Mouse (Mus musculus): Measurements from ENCODE around the gene Selenow. TPM values are rescaled to one million over a fixed set of nuclear protein-coding genes. Genes with fewer than 3 reads are reported as not detected.

Selenow gene
- total and polyA plus RNA-seq, 3 experiments, result 170 to 325 (median 195) TPM

- WGBS, result 37% methylated on average over 5 of the region's 5 CpGs
- Histone ChIP-seq H3K4me3 (peak overlapping the region; percentile 9; the same call in 1 of the 2 replicates), H3K36me3 (ENCODE audit: control insufficient read depth, insufficient read depth, low read length) (peaks cover 43% of the 10 kb centered on the region), H3K27me3 (ENCODE audit: control insufficient read depth, insufficient read depth, low read length) (no peaks in the 10 kb centered on the region), H3K27ac (peak overlapping the region; percentile 88), H3K79me2 (replicated peaks; ENCODE audit: control insufficient read depth, insufficient read depth, low read length) (no peaks in the 10 kb centered on the region), H3K9ac (ENCODE audit: low read depth, low read length) (peak overlapping the region; percentile 40), H3K4me1 (ENCODE audit: control insufficient read depth, insufficient read depth, low read length) (peaks cover 32% of the 10 kb centered on the region)
- no peak for DNase-seq
- intact Hi-C loops (cut with DNase I), result no loop called here
- TF ChIP-seq POLR2A (IDR thresholded peaks at IDR 0.05; ENCODE audit: insufficient read depth, low read depth, low read length) (no peak), EP300 (IDR thresholded peaks at IDR 0.05; ENCODE audit: insufficient read depth, low read depth, low read length) (no peak), CTCF (IDR thresholded peaks at IDR 0.05) (peak; percentile 31; the same call in 1 of the 2 replicates)
Observed at GRCm38 (mm10) chr7:15956143-15956542, 33.9 kb upstream of the Selenow start.

GRCm38 (mm10) chr7:15955509-15955908 lies 33.3 kb upstream of the Selenow start:
- Histone ChIP-seq H3K9ac (ENCODE audit: low read depth, low read length) (peak overlapping the region; percentile 40), H3K79me2 (replicated peaks; ENCODE audit: control insufficient read depth, insufficient read depth, low read length) (no peaks in the 10 kb centered on the region), H3K4me1 (ENCODE audit: control insufficient read depth, insufficient read depth, low read length) (peaks cover 28% of the 10 kb centered on the region), H3K27ac (peak overlapping the region; percentile 88), H3K36me3 (ENCODE audit: control insufficient read depth, insufficient read depth, low read length) (peaks cover 41% of the 10 kb centered on the region), H3K4me3 (peak overlapping the region; percentile 29), H3K27me3 (ENCODE audit: control insufficient read depth, insufficient read depth, low read length) (no peaks in the 10 kb centered on the region)
- 37% methylated on average over 7 of the region's 7 CpGs for WGBS
- DNase-seq, result peak; percentile 55 to 57
- intact Hi-C loops (cut with DNase I), result loop anchor here (1.0 kb wide), 1 partner anchor 21 kb away; no protein-coding TSS in a partner anchor
- TF ChIP-seq CTCF (IDR thresholded peaks at IDR 0.05), result no peak
- no peak for TF ChIP-seq EP300 (IDR thresholded peaks at IDR 0.05; ENCODE audit: insufficient read depth, low read depth, low read length)
- TF ChIP-seq POLR2A (IDR thresholded peaks at IDR 0.05; ENCODE audit: insufficient read depth, low read depth, low read length), result no peak

DNA sequence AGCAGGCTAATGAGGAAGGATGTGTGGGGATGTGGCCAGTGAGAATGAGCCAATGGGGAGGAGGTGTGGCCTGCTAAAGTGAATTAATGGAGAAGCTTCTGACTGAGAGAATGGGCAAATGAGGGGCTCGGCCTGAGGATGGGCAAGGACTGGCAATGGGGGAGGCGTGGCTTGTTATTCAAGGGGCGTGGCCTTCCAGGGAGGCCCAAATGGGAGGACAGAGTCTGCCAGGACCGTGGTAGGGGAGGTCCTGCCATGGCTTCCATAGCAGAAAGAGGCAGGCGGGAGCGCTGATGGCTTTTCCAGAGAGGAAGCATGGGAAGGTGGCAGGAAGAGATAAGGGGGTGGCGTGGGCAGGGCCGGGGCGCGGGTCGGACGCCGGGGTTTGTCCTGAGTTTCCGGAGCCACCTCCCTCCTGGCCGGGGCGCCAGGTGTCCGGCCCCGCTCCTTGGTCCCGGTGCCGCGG lies 32.8 kb upstream of the Selenow start:
- peaks cover 38% of the 10 kb centered on the region for H3K36me3 ChIP-seq (ENCODE audit: control insufficient read depth, insufficient read depth, low read length)
- peaks cover 25% of the 10 kb centered on the region for H3K4me1 ChIP-seq (ENCODE audit: control insufficient read depth, insufficient read depth, low read length)
- DNase-seq, result peak; percentile 83 to 88
- H3K79me2 ChIP-seq (replicated peaks; ENCODE audit: control insufficient read depth, insufficient read depth, low read length), result no peaks in the 10 kb centered on the region
- H3K4me3 ChIP-seq, result no peak overlapping the region; the same call in none of the 2 replicates
- H3K9ac ChIP-seq (ENCODE audit: low read depth, low read length), result no peak overlapping the region
- intact Hi-C loops (cut with DNase I), result loop anchor here (1.0 kb wide), 1 partner anchor 21 kb away; no protein-coding TSS in a partner anchor
- H3K27ac ChIP-seq, result peak overlapping the region; percentile 88
- no peaks in the 10 kb centered on the region for H3K27me3 ChIP-seq (ENCODE audit: control insufficient read depth, insufficient read depth, low read length)
- TF ChIP-seq POLR2A (IDR thresholded peaks at IDR 0.05; ENCODE audit: insufficient read depth, low read depth, low read length) (peak; percentile 49; the same call in 1 of the 2 replicates), CTCF (IDR thresholded peaks at IDR 0.05) (no peak), EP300 (IDR thresholded peaks at IDR 0.05; ENCODE audit: insufficient read depth, low read depth, low read length) (peak; percentile 96)
- 31% methylated on average over 21 of the region's 21 CpGs for WGBS

- intact Hi-C loops (cut with DNase I), result no loop called here
- Histone ChIP-seq H3K36me3 (ENCODE audit: control insufficient read depth, insufficient read depth, low read length) (peaks cover 40% of the 10 kb centered on the region), H3K4me3 (no peak overlapping the region), H3K27me3 (ENCODE audit: control insufficient read depth, insufficient read depth, low read length) (no peaks in the 10 kb centered on the region), H3K27ac (peak overlapping the region; percentile 73), H3K4me1 (ENCODE audit: control insufficient read depth, insufficient read depth, low read length) (peaks cover 26% of the 10 kb centered on the region), H3K9ac (ENCODE audit: low read depth, low read length) (no peak overlapping the region), H3K79me2 (replicated peaks; ENCODE audit: control insufficient read depth, insufficient read depth, low read length) (no peaks in the 10 kb centered on the region)
- 66% methylated on average over 7 of the region's 7 CpGs for WGBS
- no peak for TF ChIP-seq CTCF (IDR thresholded peaks at IDR 0.05)
- no peak for DNase-seq
Observed at GRCm38 (mm10) chr7:15954436-15954835, 32.2 kb upstream of the Selenow start.

DNA sequence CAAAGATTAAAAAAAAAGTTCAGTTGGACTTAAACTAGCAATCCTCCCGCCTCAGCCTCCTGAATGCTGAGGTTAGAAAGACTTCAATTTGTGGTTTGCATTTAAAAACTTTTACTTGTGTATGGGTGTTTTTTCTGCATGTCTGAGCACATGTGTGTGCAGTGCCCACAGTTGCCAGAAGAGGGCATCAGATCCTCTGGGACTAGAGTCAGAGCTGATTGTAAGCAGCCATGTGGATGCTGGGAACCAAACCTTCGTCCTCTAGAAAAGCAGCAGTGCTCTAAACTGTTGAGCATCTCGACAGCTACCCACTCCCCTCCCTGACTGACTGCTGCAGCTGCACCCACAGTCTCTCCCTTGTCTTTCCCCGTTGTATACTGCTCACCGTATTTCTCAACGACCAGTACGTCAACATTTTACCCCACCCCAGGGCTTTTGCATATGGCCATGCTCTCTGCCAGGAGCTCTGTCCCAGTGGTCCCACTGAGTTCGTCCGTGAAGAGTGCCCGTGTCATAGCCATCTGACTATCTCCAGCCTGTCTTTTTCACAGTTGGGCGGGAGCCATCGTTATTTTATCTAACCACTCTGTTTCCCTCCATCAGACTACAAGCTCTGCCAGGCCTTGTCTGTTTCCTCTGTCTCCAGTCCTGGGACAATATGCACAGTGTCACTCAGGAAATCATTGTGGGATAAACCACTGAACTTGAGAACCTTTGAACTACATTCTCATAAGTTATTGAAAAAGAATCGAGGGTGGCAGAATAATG lies 31.3 kb upstream of the Selenow start:
- no peak overlapping the region for H3K9ac ChIP-seq (ENCODE audit: low read depth, low read length)
- H3K79me2 ChIP-seq (replicated peaks; ENCODE audit: control insufficient read depth, insufficient read depth, low read length), result no peaks in the 10 kb centered on the region
- intact Hi-C loops (cut with DNase I), result no loop called here
- H3K27me3 ChIP-seq (ENCODE audit: control insufficient read depth, insufficient read depth, low read length), result no peaks in the 10 kb centered on the region
- DNase-seq, result no peak
- TF ChIP-seq CTCF (IDR thresholded peaks at IDR 0.05) (peak; percentile 66), POLR2A (IDR thresholded peaks at IDR 0.05; ENCODE audit: insufficient read depth, low read depth, low read length) (no peak), EP300 (IDR thresholded peaks at IDR 0.05; ENCODE audit: insufficient read depth, low read depth, low read length) (no peak)
- H3K4me3 ChIP-seq, result no peak overlapping the region
- H3K36me3 ChIP-seq (ENCODE audit: control insufficient read depth, insufficient read depth, low read length), result peaks cover 45% of the 10 kb centered on the region
- peaks cover 31% of the 10 kb centered on the region for H3K4me1 ChIP-seq (ENCODE audit: control insufficient read depth, insufficient read depth, low read length)
- H3K27ac ChIP-seq, result peak overlapping the region; percentile 73
- 66% methylated on average over 13 of the region's 13 CpGs for WGBS

DNA sequence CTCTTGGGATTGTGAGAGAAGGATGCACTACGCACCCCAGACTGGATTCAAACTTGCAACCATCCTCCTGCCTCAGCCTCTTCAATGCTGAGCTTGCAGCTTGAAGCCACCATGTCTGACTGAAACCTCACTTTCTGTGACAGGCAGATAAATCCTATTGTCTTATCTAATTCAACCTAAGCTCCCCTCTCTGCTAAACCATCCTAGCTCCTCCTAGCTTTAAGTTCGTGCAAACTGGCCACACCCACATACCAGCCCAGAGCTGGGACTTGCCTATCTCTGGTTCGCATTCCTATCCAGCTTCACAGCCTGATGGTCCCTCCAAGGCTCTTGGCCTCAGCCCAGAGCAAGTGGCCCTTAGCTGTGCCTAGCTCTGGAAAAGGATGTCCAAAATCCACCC lies 30.2 kb upstream of the Selenow start:
- Histone ChIP-seq H3K27ac (peak overlapping the region; percentile 11; the same call in 1 of the 2 replicates), H3K4me1 (ENCODE audit: control insufficient read depth, insufficient read depth, low read length) (peaks cover 35% of the 10 kb centered on the region), H3K9ac (ENCODE audit: low read depth, low read length) (no peak overlapping the region), H3K4me3 (no peak overlapping the region), H3K27me3 (ENCODE audit: control insufficient read depth, insufficient read depth, low read length) (no peaks in the 10 kb centered on the region), H3K79me2 (replicated peaks; ENCODE audit: control insufficient read depth, insufficient read depth, low read length) (no peaks in the 10 kb centered on the region), H3K36me3 (ENCODE audit: control insufficient read depth, insufficient read depth, low read length) (peaks cover 45% of the 10 kb centered on the region)
- intact Hi-C loops (cut with DNase I), result no loop called here
- 39% methylated on average over 3 of the region's 3 CpGs for WGBS
- no peak for DNase-seq
- TF ChIP-seq POLR2A (IDR thresholded peaks at IDR 0.05; ENCODE audit: insufficient read depth, low read depth, low read length) (no peak), CTCF (IDR thresholded peaks at IDR 0.05) (no peak), EP300 (IDR thresholded peaks at IDR 0.05; ENCODE audit: insufficient read depth, low read depth, low read length) (no peak)

All from heart, adult 2 months (tissue).